Mouse (Mus musculus) intestine, embryonic 14.5 days (tissue): Measurements from ENCODE around the gene Mbd4. TPM values are rescaled to one million over a fixed set of nuclear protein-coding genes. Genes with fewer than 3 reads are reported as not detected.

Source experiments
- ATAC-seq: fragments of 200-750 bp; cut with Nextera tagmentation; replicated peaks from 2 replicates; pipeline ENCODE4 v1.8.0; 2017; ENCODE audit warnings: low read depth, moderate number of reproducible peaks, moderate TSS enrichment, moderate library complexity; ENCODE audit not compliant: low FRiP score, low TSS enrichment
- DNase-seq: peaks from one replicate; pipeline ENCODE4 v3.0.0-alpha.2; 2018; ENCODE audit warnings: low spot score
- H3K27ac ChIP-seq: fragments of 300-500 bp; sonication (generic); 2 replicates; pipeline ENCODE4 v1.5.1; 2014; ENCODE audit warnings: low read depth, mild to moderate bottlenecking, control low read depth
- H3K27me3 ChIP-seq: fragments of 300-500 bp; sonication (generic); replicated peaks from 2 replicates; pipeline ENCODE4 v1.6.1; 2014; ENCODE audit warnings: low read length, control low read depth; ENCODE audit not compliant: control insufficient read depth, insufficient read depth
- H3K36me3 ChIP-seq: fragments of 300-500 bp; sonication (generic); 2 replicates; pipeline ENCODE4 v1.6.1; 2014; ENCODE audit warnings: low read length, control low read depth; ENCODE audit not compliant: control insufficient read depth, insufficient read depth
- H3K4me1 ChIP-seq: fragments of 300-500 bp; sonication (generic); replicated peaks from 2 replicates; pipeline ENCODE4 v1.6.1; 2014; ENCODE audit warnings: low read length, control low read depth, mixed read lengths; ENCODE audit not compliant: control insufficient read depth, insufficient read depth
- H3K4me2 ChIP-seq: fragments of 300-500 bp; sonication (generic); 2 replicates; pipeline ENCODE4 v1.6.1; 2014; ENCODE audit warnings: low read length
- H3K4me3 ChIP-seq: fragments of 300-500 bp; sonication (generic); 2 replicates; pipeline ENCODE4 v1.5.1; 2014; ENCODE audit warnings: low read depth, low read length, control low read depth, mixed read lengths
- H3K9ac ChIP-seq: fragments of 300-500 bp; sonication (generic); 2 replicates; pipeline ENCODE4 v1.6.1; 2014; ENCODE audit warnings: mild to moderate bottlenecking, low read length
- H3K9me3 ChIP-seq: fragments of 300-500 bp; sonication (generic); 2 replicates; pipeline ENCODE4 v1.6.1; 2016; ENCODE audit warnings: low read length, control low read depth; ENCODE audit not compliant: control insufficient read depth
- WGBS: fragments of 180-500 bp; shearing (Covaris S2); extraction: QIAGEN DNeasy Blood & Tissue Kit; methylation state at CpG from one replicate; pipeline ENCODE4 v1.1.7; 2014; 5-methylcytosine and 5-hydroxymethylcytosine counted together
- polyA plus RNA-seq: library from polyadenylated mRNA; unstranded; fragments of >200 nt; fragmentation: Nextera tagmentation; extraction: Ambion mirVana; gene quantifications from 2 replicates; pipeline ENCODE4 v1.2.1, GENCODE M21; 2014

Gene Mbd4
- polyA plus RNA-seq, 1 experiment from 2014 or later = 14.7 TPM

DNA sequence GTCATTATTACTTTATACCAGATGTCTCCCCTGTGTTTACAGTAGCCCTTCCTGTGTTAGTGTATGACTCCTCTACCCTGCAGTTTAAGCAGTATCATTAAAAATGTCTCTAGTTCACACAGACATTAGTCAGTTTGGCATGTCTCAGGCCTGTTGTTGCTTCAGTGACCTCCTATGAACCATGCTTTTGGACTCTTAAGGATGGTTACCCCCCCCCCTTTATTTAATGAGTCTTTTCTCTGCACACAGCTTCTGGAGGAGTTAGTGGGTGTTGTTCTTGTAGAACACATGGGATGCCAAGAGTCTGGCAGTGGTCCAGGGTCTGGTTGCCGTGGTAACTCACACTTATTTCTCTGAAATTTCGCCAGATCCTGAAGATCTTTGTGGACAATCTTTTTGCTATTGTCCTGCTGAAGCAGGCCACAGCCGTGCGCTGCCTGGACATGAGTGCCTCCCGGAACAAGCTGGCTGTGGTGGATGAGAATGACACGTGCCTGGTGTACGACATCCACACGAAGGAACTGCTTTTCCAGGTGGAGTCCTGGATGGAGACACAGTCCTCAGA is 38.4 kb upstream of the Mbd4 start:
- peaks cover 6% of the 10 kb centered on the region; the same call in 1 of the 2 replicates for H3K9me3 ChIP-seq
- 43% methylated on average over 8 of the region's 8 CpGs for WGBS
- ATAC-seq = peak; percentile 24
- H3K4me2 ChIP-seq = no peak overlapping the region
- H3K27me3 ChIP-seq = no peaks in the 10 kb centered on the region
- H3K9ac ChIP-seq = no peak overlapping the region
- peak; percentile 74 for DNase-seq
- peak overlapping the region; percentile 82 for H3K27ac ChIP-seq
- no peak overlapping the region for H3K4me3 ChIP-seq
- H3K36me3 ChIP-seq = peaks cover 59% of the 10 kb centered on the region
- peaks cover 21% of the 10 kb centered on the region for H3K4me1 ChIP-seq

DNA sequence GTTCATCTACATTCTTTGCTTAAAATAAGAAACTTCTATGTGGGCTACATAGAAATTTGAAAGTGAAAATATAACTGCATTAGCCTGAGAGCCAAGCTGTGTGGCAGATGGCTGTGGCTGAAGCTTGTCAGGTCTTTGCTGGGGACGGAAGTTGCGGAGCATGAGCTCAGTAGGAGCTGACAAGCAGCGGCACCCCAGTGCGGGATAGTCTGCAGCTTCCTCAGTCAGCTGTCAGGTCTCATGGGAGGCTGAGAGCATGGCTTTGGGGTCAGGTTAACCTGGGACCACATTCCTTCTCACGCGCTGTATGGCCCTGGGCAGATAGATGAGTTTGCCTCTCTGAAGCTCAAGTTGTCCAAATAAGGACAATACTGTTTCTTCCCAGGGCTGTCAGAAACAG is 37.9 kb upstream of the Mbd4 start:
- H3K9me3 ChIP-seq = peaks cover 6% of the 10 kb centered on the region; the same call in 1 of the 2 replicates
- H3K27ac ChIP-seq = peak overlapping the region; percentile 82
- peaks cover 58% of the 10 kb centered on the region for H3K36me3 ChIP-seq
- ATAC-seq = peak; percentile 51; the same call in 1 of the 2 replicates
- no peaks in the 10 kb centered on the region for H3K27me3 ChIP-seq
- no peak overlapping the region for H3K4me3 ChIP-seq
- no peak overlapping the region for H3K9ac ChIP-seq
- H3K4me2 ChIP-seq = no peak overlapping the region
- peak; percentile 57 for DNase-seq
- peaks cover 21% of the 10 kb centered on the region for H3K4me1 ChIP-seq
- 29% methylated on average over 6 of the region's 6 CpGs for WGBS

DNA sequence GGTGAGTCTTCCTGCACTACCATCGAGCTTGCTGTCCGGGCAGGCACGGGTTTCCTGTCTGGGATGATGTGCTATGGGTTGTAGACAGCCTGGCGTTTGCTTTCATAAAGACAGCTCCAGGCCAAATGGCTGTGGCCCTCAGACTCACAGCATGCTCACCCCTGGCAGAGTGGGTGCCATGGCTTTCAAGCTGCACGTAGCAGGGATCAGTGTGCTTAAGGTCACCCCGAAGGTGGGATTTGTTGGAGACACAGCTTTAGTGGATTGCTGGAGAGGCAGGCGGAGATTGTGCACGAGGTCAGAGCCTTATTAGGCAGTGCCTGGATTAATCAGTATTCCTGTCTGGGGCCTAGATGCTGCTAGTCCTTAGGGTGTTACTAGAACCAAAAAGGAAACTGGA is 37.4 kb upstream of the Mbd4 start:
- Histone ChIP-seq H3K27ac (peak overlapping the region; percentile 82), H3K9me3 (peaks cover 6% of the 10 kb centered on the region; the same call in 1 of the 2 replicates), H3K4me1 (peaks cover 21% of the 10 kb centered on the region), H3K27me3 (no peaks in the 10 kb centered on the region), H3K36me3 (peaks cover 58% of the 10 kb centered on the region), H3K9ac (no peak overlapping the region), H3K4me2 (no peak overlapping the region), H3K4me3 (no peak overlapping the region)
- ATAC-seq (no peak), DNase-seq (no peak)
- 80% methylated on average over 8 of the region's 8 CpGs for WGBS

DNA sequence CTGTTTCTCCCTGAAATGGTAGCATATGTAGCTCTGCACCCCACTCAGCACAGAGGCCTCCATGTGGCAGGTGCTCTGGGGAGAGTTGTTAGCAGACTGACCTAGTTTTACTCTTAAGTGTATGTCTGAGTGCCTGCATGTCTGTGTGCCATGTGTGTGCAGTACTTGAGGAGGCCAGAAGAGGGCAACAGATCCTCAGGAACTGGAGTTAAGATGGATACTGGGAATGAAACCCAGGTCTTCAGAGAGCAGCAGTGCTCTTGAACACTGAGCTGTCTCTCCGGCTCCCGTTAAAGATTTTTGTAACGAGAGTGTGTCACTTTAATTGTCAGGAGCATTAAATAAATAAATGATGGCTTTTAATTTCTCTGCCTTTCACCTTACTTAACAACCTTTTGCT is 35.1 kb upstream of the Mbd4 start:
- Histone ChIP-seq H3K4me1 (peaks cover 21% of the 10 kb centered on the region), H3K9ac (no peak overlapping the region), H3K27ac (no peak overlapping the region), H3K36me3 (peaks cover 50% of the 10 kb centered on the region), H3K4me3 (no peak overlapping the region), H3K27me3 (no peaks in the 10 kb centered on the region), H3K9me3 (peaks cover 6% of the 10 kb centered on the region; the same call in 1 of the 2 replicates), H3K4me2 (no peak overlapping the region)
- no peak for DNase-seq
- ATAC-seq = no peak
- 93% methylated on average over 3 of the region's 3 CpGs for WGBS

DNA sequence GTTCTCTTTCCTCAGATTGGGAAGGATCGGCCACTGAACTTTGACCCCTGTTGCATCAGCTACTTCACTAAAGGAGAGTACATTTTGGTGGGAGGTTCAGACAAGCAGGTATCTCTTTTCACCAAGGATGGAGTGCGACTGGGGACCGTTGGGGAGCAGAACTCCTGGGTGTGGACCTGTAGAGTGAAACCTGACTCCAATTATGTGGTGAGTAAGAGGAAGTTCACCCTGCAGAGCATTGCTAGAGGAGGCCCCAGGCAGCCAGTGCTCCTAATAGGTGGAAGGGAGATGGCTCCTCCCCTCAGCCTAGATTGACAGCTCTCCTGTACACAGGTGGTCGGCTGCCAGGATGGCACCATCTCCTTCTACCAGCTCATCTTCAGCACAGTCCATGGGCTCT is 33.7 kb upstream of the Mbd4 start:
- Histone ChIP-seq H3K9ac (no peak overlapping the region), H3K4me3 (no peak overlapping the region), H3K4me2 (no peak overlapping the region), H3K9me3 (peaks cover 6% of the 10 kb centered on the region; the same call in 1 of the 2 replicates), H3K27ac (no peak overlapping the region), H3K36me3 (peaks cover 45% of the 10 kb centered on the region), H3K27me3 (no peaks in the 10 kb centered on the region), H3K4me1 (peaks cover 15% of the 10 kb centered on the region)
- WGBS = 64% methylated on average over 4 of the region's 4 CpGs
- ATAC-seq = 0 out of 2 replicates have a peak, but pooled peaks have one; percentile 28
- no peak for DNase-seq

DNA sequence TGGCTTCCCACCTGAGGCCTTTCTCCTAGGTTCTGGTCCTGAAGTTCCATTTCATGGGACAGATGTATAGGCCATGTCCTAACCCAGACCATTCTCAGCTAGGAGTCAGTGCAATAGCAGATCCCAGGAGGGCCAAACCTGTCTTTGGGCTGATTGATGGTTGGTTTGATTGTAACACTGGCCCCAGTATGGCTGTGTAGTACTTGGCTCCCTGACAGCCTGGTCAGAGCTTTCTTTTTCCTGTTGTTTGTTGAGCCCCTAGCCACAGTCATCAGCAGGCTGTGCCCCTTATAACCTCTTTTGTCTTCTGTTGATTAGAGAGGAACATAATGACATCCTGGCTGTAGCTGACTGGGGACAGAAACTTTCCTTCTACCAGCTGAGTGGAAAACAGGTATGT is 30.8 kb upstream of the Mbd4 start:
- peaks cover 6% of the 10 kb centered on the region; the same call in 1 of the 2 replicates for H3K9me3 ChIP-seq
- H3K27ac ChIP-seq = no peak overlapping the region
- DNase-seq (no peak), ATAC-seq (no peak)
- H3K4me1 ChIP-seq = no peaks in the 10 kb centered on the region; the same call in 1 of the 2 replicates
- no peak overlapping the region for H3K4me2 ChIP-seq
- H3K9ac ChIP-seq = no peak overlapping the region
- H3K36me3 ChIP-seq = peaks cover 46% of the 10 kb centered on the region
- no peak overlapping the region for H3K4me3 ChIP-seq
- no peaks in the 10 kb centered on the region for H3K27me3 ChIP-seq

DNA sequence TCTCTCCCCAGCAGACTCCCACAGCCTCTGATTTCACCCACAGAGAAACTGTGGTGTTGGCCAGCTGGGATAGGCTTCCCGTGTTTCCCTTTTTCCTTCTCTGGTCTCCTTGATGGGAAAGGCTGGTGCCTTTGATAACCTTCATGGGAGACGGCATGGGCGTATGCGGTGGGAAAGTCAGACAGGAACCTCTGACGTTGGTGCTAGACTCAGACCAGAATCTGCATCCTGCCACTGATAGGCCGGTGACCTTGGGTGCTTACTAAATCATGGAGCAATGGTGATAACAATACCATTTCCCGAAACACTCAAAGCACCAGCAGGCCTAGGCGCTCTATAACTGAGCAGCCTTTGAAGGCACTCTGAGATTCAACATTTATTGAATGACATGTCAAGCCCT is 27.6 kb upstream of the Mbd4 start:
- peaks cover 38% of the 10 kb centered on the region for H3K36me3 ChIP-seq
- H3K27ac ChIP-seq = 0 out of 2 replicates have a peak overlapping the region, but pooled peaks have one; percentile 9
- no peak overlapping the region for H3K4me2 ChIP-seq
- no peaks in the 10 kb centered on the region for H3K27me3 ChIP-seq
- H3K9me3 ChIP-seq = no peaks in the 10 kb centered on the region
- ATAC-seq (no peak), DNase-seq (no peak)
- H3K9ac ChIP-seq = no peak overlapping the region
- no peak overlapping the region for H3K4me3 ChIP-seq
- 82% methylated on average over 8 of the region's 8 CpGs for whole genome bisulfite sequencing
- no peaks in the 10 kb centered on the region; the same call in 1 of the 2 replicates for H3K4me1 ChIP-seq

DNA sequence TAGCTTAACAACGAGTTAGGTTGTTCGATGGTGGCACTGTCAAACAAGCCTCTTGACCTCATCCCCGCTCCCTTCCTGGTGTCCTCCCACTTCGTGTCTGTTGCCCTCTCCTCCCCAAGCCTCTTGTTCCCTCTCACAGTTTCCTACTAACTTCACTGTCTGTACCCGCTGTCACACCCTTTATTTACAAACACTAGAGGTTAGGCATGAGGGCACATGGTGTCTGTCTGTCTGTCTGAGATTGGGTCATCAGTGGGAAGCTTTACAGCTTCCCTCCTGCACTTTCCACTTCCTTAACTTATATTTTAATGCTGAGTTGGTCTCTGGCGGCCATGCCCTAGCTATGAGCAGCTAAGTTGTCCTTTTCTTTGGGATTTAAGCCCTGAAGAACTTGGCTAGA is 26.6 kb upstream of the Mbd4 start:
- no peak for ATAC-seq
- 68% methylated on average over 6 of the region's 6 CpGs for WGBS
- Histone ChIP-seq H3K9ac (no peak overlapping the region), H3K36me3 (peaks cover 39% of the 10 kb centered on the region), H3K27me3 (no peaks in the 10 kb centered on the region), H3K4me1 (no peaks in the 10 kb centered on the region; the same call in 1 of the 2 replicates), H3K9me3 (no peaks in the 10 kb centered on the region), H3K4me3 (no peak overlapping the region), H3K27ac (no peak overlapping the region), H3K4me2 (no peak overlapping the region)
- no peak for DNase-seq

DNA sequence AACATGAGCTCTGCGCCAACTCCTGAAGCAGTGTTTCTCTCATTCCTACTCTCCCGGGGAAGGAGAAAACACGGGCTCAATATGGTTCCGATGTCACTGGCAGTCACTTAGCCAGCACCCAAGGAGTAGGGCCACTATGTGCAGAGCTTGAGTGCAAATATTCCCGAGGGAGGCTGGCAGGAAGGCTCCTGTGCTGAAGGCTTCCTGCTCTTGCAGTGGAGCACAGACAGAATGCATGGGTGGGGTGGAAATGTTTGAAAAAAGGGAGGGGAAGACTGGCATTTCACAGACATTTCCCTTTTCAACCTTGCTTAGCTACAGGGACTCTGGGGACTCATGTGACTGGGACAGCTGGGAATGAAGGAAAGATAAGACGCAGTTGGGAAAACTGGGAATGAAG is 25.5 kb upstream of the Mbd4 start:
- H3K36me3 ChIP-seq = peaks cover 36% of the 10 kb centered on the region
- no peaks in the 10 kb centered on the region for H3K9me3 ChIP-seq
- ATAC-seq (no peak), DNase-seq (no peak)
- H3K27ac ChIP-seq = no peak overlapping the region
- no peak overlapping the region for H3K4me3 ChIP-seq
- WGBS = 72% methylated on average over 6 of the region's 6 CpGs
- H3K9ac ChIP-seq = no peak overlapping the region
- H3K4me1 ChIP-seq = no peaks in the 10 kb centered on the region; the same call in 1 of the 2 replicates
- no peaks in the 10 kb centered on the region for H3K27me3 ChIP-seq
- no peak overlapping the region for H3K4me2 ChIP-seq
